Mouse (Mus musculus) common myeloid progenitor, adult 5-6 weeks (primary cell): ENCODE measurements around the gene Ado. TPM values are rescaled to one million over a fixed set of nuclear protein-coding genes. Genes with fewer than 3 reads are reported as not detected.

Experiments used
- ATAC-seq: replicated peaks from 2 replicates; pipeline ENCODE4 v1.8.0; 2016; ENCODE audit warnings: low read depth, mild to moderate bottlenecking, moderate TSS enrichment, inconsistent platforms; ENCODE audit not compliant: poor library complexity, severe bottlenecking
- total RNA-seq: library from RNA; stranded (forward); fragments of 200-1000, 187-1606 nt; gene quantifications from 2 replicates; pipeline ENCODE4 v1.2.3, GENCODE M21; 2017

Ado gene
- total RNA-seq, 1 experiment from 2014 or later = 21.6 TPM

DNA sequence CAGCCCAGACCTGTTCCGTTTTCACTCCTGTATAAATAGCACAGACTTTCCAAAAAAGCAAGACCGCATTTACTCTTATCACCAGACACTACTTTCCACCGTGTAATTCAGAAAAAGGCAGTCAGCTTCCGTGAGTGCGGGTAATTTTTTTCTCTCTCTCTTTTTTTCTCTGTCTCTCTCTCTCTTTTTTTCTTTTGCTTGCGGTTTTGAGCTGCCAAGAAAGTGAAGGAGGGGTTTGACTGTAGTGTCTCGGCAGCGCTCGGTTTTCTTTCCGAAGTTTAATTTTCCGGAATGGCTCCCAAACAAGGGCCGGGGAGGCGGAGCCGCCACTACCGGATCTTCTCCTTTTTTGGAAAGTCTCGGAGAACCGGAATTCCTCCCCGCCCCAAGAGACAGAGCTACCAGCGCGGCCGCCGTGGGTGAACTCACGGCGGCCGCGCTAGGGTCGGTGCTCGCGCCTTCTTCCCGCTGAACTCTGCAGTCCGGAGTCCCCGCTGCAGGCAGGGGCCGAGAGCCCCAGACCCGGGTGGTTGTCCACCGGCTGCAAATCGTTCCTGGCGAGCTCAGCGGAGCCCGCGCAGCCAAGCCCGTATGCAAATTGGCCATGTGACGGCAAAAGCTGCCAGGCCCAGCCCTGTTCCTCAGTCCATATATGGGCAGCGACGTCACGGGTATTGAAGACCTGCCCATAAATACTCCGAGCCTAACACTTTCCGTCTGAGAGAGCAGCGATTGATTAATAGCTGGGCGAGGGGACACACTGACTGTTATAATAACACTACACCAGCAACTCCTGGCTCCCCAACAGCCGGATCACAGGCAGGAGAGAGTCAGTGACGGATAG is 11.4 kb downstream of the Ado start:
- ATAC-seq = peak; percentile 66

DNA sequence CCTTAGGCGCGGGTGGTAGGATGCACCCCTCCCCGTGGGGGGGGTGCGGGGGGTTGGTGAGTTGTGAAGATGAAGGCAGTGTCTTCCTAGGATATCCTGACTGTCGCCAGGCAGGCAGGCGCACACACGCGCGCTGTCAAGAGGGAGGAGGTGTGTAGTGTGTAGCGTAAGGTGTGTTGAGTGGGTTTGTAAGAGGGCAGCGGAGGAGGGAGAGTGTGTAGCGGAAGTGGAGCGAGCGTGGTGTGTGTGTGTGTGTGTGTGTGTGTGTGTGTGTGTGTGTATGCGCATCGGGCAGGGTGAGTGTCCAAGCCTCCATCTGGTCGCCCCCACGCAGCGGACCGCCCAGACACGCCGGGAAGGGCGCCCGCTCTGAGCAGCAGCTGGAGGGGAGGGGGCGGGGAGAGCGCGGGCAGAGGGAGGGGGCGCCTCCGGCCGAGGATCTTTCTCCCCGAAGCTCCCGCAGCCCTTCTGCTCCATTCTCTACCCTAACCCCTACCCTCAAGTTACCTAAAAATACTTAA is 12.1 kb downstream of the Ado start:
- ATAC-seq = peak; percentile 1; the same call in 1 of the 2 replicates

DNA sequence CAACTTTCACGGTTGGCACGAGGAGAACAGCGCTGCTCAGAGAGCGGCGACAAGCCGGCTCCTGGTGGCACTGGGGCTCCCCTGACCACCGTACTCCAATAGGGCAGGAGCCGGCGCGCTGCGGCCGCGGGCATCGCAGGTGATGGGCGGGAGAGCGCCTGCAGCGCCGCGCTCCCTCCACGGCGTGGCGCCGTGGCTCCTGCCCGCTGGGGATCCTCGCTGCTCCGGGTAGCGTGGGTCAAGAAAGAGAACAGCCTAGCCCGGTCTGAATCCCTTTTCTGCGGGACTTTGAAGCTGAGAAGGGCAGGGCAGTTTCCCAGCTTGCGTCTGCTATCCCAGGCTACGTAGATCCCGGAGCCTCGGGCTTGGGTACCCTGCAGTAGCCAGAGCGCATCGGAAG is 12.8 kb downstream of the Ado start:
- ATAC-seq = peak; percentile 29

DNA sequence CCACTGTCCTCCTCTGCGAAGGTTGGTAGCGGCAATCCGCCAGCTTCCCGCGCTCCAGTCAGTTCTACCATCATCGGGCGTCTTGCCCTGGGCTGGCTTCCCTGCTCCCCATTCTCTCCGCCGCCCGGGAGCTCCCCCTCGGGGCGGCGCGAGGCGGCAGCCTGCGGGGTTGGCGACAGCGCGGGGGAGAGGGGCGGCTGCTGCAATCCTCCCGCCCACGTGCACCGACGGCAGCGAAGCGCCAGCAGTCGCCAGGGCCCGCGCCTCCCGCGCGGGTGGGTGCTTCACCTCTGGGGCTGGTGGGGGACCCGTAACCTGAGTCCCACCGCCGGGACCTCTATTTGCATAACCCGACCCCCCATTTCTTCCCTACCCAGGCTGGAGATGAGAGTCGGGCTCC is 13.5 kb downstream of the Ado start, which contains the start of gene Egr2:
Gene Egr2 (plus strand): TSS at position 220 of the 400 bp plus-strand sequence.
- no peak for ATAC-seq

DNA sequence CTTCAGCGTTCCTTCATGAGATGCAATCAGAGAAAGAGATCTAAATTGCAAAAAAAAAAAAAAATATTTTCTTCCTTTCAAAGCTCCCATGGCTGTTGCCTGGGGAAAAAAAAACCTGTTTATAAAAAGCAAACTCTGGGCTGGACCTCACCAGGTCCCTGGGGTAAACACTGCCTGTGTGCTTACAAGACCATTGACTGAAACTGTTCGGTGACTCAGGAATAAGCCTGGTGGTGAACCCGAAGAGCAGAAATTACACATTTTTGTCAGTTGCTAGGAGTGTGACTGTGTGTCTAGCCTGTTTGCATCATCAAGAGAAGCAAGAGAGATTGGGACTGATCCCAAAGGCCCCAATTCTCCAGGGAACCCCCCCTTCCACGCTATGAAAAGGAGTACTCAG is 19.0 kb downstream of the Ado start:
- no peak for ATAC-seq

DNA sequence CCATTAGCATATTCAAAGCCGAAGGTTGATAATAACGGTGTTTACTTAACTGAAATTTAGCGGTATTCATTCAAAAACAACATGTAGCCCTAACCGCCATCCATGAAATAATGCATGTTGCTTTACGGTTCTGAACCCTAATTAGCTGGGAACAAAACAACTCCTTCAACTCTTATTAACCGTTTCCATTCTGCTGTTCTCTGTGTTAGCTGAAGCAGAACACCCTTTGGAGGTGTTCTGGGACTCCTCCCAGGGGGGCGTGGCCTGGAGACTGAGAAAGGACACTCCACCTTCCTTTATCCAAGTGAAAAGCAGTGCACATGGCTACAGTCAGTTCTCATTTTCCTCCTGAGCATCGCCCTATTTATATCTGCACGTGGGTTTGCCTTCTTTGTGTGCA is 22.3 kb downstream of the Ado start:
- no peak for ATAC-seq

DNA sequence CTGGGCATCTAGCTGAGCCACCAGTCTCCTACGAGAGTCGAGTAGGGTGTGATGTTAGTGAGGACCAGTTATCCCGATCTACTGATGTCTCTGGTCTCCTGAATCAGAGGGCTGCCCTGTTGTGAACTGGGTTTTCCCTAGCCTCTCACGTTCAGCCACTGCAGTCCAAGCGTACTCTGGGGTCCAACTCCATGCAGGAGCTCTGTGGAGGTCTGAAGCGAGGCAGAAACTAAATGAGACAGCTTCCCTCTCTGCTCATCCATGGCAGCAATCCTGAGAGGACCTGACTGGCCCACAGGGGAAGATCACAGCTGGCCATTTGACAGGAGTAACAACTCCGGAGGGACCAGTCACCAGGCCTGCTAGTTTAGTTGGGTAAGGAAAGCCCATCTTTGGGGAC is 24.1 kb downstream of the Ado start:
- no peak for ATAC-seq

DNA sequence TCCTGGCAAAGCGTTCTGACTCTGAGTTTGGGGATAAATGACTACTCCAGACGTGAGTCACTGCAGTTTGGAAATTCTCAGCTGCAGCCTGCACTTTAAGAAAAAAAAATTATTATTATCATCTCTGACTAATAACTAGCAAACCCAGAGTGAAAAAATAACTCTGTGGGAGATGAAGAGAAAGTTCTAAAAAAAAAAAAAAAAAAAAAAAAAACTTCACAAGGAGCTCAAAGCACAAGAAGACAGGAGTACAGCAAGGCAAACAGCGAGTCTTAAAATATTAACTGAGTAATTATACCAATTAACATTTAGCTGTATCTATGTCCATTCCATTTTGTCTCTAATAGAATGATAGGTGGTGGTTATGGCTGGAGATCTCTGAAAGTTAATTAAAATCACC is 24.6 kb downstream of the Ado start:
- no peak for ATAC-seq

DNA sequence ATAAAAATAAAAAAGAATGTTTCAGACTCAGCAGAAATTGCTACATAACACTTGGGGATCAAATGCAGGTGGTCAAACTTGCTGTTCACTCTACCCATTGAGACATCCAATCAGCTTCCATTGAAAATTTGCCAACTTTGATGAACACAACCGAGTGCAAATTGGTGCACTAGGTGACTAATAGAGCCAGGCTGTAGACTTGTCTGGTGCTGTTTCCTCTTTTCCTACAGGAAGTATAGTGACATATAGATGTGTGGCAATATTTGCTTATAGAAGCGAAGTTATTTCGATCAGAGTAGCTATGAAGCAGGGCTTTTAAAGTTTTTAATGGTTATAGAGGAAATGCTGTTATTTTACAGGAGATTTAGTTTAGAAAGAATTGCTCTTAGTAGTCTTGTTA is 30.0 kb downstream of the Ado start:
- ATAC-seq = 0 out of 2 replicates have a peak, but pooled peaks have one; percentile 50

DNA sequence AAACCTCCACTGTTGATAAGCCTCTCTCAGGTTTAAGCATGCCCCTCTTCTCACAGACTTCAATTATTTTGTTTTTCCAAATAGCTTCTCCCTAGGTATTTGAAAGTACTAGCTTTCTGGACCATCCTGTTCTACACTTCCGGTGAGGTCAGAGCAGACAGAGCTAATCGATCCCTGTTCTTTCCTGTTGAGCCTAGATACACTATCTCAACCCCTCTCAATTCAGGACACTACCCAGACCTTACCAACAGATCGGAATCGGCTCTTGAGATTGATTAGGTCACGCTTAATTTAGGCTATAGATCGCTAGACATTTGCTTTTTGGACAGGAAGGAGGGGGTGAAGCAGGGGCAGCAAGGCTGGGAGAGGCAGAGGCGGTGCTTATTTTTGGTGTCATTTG is 35.9 kb downstream of the Ado start:
- ATAC-seq = no peak

DNA sequence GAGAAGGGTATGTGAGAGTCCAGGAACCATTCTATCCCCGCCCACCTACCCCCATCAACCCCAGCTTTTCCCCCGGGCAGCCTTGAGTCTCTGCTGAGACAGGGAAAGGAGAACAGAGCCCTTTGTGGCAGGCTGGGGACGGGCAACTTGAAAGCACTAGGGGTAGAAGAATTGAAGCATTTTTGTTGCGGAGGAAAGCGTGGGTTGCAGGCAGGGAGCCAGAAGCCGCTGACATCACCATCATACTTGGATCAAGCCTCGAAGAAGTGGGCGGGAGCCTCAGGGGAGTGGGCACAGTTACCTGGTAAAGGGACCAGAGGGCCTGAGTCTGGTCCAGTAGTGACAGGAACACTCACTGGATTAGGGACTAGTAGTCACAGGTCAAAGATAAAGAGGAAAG is 36.5 kb downstream of the Ado start:
- no peak for ATAC-seq

DNA sequence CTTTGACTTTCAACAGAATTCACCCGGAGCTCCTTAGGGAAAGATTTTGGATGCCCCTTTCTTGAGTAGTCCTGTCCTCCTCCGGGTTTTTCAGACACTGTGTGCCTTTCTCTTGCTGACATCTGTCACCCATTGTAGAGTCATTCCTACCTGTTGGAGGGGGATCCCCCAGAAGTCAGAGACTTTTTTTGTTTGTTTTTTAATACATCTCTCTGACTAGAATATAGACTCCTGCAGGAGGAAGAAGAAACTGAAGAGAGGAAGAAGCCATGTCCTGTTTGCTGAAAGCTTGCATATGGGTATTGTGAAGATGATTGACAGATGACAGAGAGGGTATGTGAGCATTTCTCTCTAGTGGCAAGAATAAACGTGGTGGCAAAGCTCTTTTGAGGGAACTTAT is 43.5 kb downstream of the Ado start:
- ATAC-seq = no peak

DNA sequence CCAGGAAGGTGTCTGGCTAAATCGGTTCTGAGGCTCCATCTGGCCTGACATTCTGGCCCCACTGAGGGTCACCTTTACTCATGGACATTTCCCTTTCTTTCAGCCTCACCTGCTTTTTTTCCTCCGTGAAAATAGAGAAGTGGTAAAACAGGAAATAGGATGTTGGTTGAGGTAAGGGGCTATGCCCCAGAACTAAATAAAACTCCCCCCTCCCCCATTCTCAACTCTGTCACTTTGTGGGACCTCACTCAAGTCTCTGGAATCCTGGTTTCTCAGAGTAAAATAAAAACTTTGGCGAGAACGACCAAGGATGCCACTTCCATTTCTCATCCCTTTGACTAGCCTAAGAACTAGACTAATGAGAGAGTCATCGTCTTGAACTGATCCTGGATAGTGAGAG is 44.7 kb downstream of the Ado start:
- ATAC-seq = peak; percentile 6; the same call in 1 of the 2 replicates

DNA sequence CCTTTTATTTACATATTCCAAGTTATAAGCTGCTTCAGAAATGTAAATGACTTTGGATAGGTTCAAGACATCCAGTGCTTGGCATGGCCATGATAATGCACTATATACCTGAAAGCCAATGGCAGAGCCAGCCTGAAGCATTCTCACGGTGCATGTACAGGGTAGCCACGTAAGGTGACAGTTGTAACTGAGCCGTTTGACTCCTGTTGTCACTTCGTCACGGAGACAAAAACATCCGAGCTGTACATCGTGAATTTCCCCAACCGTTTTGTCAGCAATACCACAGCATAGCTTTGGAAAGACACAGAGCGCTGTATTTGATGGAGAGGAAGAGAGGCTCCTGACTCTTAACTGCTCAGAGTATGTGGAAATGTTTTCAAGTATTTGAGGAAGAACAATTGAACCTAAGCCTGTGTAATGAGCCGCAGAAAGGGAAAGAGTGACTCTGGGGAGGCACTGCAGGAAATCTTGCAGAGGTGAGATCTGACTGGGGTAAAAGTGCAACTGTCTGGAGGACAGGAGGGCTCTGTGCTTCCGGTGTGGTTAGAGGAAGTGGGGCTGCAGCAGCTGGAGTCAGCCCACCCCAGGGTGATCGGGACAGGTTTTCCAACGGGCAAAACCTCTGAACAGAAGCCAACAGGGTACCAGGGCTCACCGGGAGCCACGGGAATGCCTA is 45.3 kb downstream of the Ado start:
- peak; percentile 89 for ATAC-seq

DNA sequence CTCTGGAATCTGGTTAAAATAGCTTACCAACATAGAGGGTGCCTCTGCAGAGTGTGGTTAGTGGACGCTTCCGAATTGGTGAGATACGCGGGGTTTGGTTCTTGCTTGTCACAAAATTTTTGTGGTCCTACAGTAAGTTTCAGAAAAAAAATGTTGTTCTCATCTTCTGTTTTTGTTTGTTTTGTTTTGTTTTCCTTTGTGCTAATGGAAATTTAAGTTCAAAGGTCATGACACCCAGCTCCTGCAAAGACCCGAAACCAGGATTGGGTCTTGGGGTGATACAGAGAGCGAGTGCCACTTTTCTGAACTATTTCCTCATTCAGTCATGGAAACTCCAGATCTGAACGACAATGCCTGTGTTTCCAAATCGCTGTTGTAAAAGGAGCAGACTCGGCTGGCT is 50.8 kb downstream of the Ado start:
- ATAC-seq = no peak

DNA sequence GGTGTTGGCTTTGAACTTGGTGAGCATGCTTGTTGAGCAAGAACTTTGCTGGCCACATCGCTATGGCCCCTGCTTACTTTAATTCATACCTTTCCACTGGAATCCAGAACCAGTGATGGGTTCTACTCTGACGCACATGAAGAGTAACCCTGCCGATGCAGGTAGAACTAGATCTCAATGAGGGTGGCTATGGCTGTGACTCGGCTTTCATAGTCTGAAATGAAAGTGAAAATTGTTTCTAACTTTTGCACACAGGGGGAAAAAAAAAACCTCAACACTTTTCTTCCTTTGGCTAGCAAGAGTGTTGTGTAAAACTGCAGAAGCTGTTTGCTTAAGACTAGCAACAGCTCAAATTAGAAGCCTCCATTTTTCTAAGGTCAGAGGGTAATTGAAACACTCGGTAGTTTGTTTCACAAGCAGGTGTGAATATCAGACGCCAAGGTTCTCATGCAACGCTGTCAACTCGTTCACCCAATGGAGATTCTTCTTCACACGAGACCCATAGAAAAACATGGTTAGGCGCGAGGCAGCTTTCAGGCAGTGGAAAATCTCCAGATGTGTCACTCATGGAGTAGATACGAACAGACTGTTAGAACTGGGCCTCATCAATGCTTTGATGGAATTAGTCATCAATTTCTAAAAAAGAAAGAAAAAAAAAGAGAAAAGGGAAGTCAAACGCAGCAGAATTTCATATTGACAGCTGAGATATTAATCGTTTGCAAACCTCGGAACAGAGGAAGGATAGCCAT is 51.4 kb downstream of the Ado start:
- ATAC-seq = 0 out of 2 replicates have a peak, but pooled peaks have one; percentile 9

Other genes with a start within 250 kb of the Ado start
- gene Egr2, start 13.5 kb downstream of the Ado start, total RNA-seq = 8.1 and 14.9 TPM in 2 replicates